Mouse (Mus musculus): ENCODE data around the gene Acsl1.

DNA sequence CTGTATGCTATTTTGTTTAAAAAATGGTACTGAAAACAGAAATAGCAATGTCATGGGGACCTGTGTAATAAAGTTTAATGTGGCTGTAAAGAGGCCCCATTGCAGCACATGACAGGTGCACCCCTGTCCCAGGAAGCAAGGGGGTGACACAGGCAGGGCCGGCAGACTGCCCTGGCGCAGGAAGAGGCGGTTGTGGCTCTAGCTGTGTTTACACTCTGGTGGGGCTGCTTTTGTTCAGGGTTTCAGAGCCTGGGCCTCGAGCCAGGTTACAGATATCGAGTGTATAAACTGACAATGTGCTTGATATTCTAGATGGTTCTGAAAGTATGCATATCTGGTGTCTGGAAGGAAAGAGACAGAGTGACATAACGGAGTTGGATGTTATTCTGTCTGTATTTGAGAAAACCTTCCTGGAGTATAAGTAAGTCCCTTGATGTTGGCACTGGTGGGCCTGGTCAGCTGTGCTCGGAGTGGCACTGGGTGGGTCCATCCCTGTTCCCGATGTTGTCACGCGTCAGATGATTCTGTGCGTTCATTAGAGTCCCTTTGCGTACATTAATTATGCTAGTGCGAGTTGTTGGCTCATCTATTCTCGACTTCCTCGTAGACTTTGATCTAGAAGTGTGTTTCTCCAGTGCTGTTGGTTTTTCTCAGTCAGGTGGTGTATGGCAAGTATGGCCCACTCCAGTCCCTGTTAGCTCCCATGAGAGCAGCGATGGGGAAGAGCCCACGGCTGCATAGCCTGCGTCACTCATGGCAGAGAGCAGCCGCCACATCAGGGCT, 99.0 kb downstream of the Acsl1 start:
- TF ChIP-seq CTCF (IDR thresholded peaks at IDR 0.05; ENCODE audit: low read depth, low read length) (no peak), POLR2A (IDR thresholded peaks at IDR 0.05; ENCODE audit: borderline replicate concordance, low read depth, low read length) (no peak)

Data from bone marrow macrophage, adult 2 months (primary cell).